Mouse (Mus musculus): Measurements from ENCODE around the gene Acot12. TPM values are rescaled to one million over a fixed set of nuclear protein-coding genes. Genes with fewer than 3 reads are reported as not detected.

The Acot12 gene
- polyA plus RNA-seq, 1 experiment from 2014 or later = not detected

DNA sequence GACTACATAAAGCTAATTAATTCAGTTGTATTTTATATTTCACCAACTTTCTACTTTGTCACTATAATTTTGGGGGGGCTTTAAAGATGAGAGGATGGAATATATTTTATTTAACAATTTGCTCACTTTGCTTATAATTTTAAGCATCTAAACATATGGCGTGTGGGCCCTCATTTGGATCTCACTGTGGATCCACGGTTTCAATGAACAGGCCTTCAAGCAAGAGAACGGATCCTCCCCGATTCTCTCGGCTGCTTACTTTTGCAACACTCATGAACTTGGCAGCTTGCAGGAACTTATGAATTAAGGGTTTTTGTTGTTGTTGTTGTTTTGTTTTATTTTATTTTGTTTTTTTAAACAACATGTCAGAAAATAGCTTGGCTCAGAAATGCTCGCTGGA lies 21.8 kb upstream of the Acot12 start:
- Histone ChIP-seq H3K27me3 (replicated peaks; ENCODE audit: insufficient read depth, low read length) (no peaks in the 10 kb centered on the region), H3K36me3 (ENCODE audit: insufficient read depth, low read length) (no peaks in the 10 kb centered on the region), H3K9ac (replicated peaks; ENCODE audit: low read depth) (no peak overlapping the region), H3K9me3 (ENCODE audit: low read length) (no peaks in the 10 kb centered on the region), H3K4me2 (replicated peaks; ENCODE audit: low read depth, low read length) (no peak overlapping the region), H3K4me1 (ENCODE audit: insufficient read depth, low read depth, low read length) (no peaks in the 10 kb centered on the region), H3K4me3 (ENCODE audit: low read depth, low read length) (no peak overlapping the region), H3K27ac (ENCODE audit: low read length) (no peak overlapping the region)
- ATAC-seq (no peak), DNase-seq (ENCODE audit: low spot score) (no peak)
- no peak for TF ChIP-seq EP300 (IDR thresholded peaks at IDR 0.05)
- TF ChIP-seq CTCF (IDR thresholded peaks at IDR 0.05) = no peak
- WGBS = 89% methylated on average over 6 of the region's 6 CpGs

DNA sequence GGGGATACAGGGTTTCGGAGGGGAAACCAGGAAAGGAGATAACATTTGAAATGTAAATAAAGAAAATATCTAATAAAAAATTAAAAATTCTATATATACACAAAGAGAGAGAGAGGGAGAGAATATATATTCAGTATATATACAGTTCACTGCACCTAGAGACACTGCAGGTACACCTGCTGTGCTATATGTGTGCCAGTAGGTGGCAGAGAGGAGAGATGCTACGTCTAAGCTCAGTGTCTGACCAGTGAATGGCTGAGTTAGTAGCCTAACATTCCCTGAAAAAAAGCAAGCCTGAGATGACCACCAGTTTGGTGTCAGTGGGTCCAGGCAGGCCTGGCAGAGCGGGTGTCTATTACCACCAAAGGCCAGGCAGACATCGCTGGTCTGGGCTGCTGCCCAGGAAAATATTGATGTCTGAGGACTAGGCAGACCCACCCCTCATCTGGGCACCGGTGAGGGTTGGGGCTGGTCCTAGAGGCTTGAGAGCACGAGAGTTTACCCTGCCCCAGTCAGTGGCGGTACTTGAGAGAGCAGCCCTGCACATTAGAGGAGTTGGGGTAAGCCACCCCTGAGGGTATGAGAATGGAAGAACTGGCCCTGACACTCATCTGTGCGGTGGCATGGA lies 18.1 kb upstream of the Acot12 start:
- DNase-seq (ENCODE audit: low spot score) = no peak
- ATAC-seq = no peak; the same call in 1 of the 2 replicates

DNA sequence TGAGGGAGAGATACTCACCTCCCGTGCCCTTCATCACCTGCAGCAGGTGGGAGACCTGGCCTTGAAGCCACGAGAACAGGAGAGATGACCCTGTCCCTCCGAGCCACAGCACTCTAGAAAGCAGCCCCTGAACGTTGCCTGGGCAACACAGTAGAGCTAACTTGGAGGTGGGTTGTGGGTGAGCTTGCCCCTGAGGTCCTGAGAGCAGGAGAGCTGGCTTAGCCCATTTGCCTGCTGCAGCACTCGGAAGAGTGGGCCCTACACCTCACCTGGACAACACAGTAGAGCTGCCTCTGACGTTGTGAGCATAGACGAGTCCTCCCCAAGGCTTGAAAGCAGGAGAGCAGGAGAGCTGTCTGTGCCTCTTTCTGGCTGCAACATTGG lies 17.6 kb upstream of the Acot12 start:
- TF ChIP-seq EP300 (IDR thresholded peaks at IDR 0.05) (no peak), CTCF (IDR thresholded peaks at IDR 0.05) (no peak)
- DNase-seq (ENCODE audit: low spot score) = no peak
- no peak overlapping the region for H3K27ac ChIP-seq (ENCODE audit: low read length)
- H3K4me2 ChIP-seq (replicated peaks; ENCODE audit: low read depth, low read length) = no peak overlapping the region
- H3K9me3 ChIP-seq (ENCODE audit: low read length) = no peaks in the 10 kb centered on the region
- H3K9ac ChIP-seq (replicated peaks; ENCODE audit: low read depth) = no peak overlapping the region
- no peaks in the 10 kb centered on the region for H3K4me1 ChIP-seq (ENCODE audit: insufficient read depth, low read depth, low read length)
- WGBS = 68% methylated on average over 7 of the region's 7 CpGs
- H3K36me3 ChIP-seq (ENCODE audit: insufficient read depth, low read length) = no peaks in the 10 kb centered on the region
- no peak for ATAC-seq
- no peak overlapping the region for H3K4me3 ChIP-seq (ENCODE audit: low read depth, low read length)
- no peaks in the 10 kb centered on the region for H3K27me3 ChIP-seq (replicated peaks; ENCODE audit: insufficient read depth, low read length)

More for the DNA sequence above, 18.1 kb upstream of the Acot12 start:
- Histone ChIP-seq H3K9ac (replicated peaks; ENCODE audit: low read depth) (no peak overlapping the region), H3K4me2 (replicated peaks; ENCODE audit: low read depth, low read length) (no peak overlapping the region), H3K27ac (ENCODE audit: low read length) (no peak overlapping the region), H3K4me1 (ENCODE audit: insufficient read depth, low read depth, low read length) (no peaks in the 10 kb centered on the region), H3K4me3 (ENCODE audit: low read depth, low read length) (no peak overlapping the region), H3K9me3 (ENCODE audit: low read length) (no peaks in the 10 kb centered on the region), H3K36me3 (ENCODE audit: insufficient read depth, low read length) (no peaks in the 10 kb centered on the region), H3K27me3 (replicated peaks; ENCODE audit: insufficient read depth, low read length) (no peaks in the 10 kb centered on the region)
- TF ChIP-seq EP300 (IDR thresholded peaks at IDR 0.05) = no peak
- peak; percentile 53 for TF ChIP-seq CTCF (IDR thresholded peaks at IDR 0.05)
- WGBS = 54% methylated on average over 8 of the region's 8 CpGs

DNA sequence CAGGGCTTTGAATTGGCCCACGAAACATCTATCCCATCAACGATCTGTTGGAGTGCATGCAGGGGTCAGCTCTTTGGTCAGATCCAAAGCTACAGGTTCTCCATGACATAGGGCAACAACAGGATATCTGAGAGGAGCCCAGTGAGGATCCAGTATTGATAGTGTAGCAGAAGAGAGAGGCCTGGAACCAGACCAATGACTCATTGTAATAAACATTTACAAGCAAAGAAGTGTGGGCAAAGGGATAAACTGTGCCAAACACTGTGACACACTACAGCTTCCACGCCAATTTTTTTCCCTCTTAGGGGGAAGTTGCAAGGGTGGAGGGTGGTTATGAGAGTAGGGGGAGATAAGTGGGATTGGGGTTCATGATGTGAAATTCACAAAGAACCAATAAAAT lies 17.1 kb upstream of the Acot12 start:
- Histone ChIP-seq H3K9me3 (ENCODE audit: low read length) (no peaks in the 10 kb centered on the region), H3K9ac (replicated peaks; ENCODE audit: low read depth) (no peak overlapping the region), H3K4me3 (ENCODE audit: low read depth, low read length) (no peak overlapping the region), H3K27ac (ENCODE audit: low read length) (no peak overlapping the region), H3K4me1 (ENCODE audit: insufficient read depth, low read depth, low read length) (no peaks in the 10 kb centered on the region), H3K36me3 (ENCODE audit: insufficient read depth, low read length) (no peaks in the 10 kb centered on the region), H3K4me2 (replicated peaks; ENCODE audit: low read depth, low read length) (no peak overlapping the region), H3K27me3 (replicated peaks; ENCODE audit: insufficient read depth, low read length) (no peaks in the 10 kb centered on the region)
- 71% methylated on average over 3 of the region's 3 CpGs for WGBS
- TF ChIP-seq CTCF (IDR thresholded peaks at IDR 0.05) = no peak
- TF ChIP-seq EP300 (IDR thresholded peaks at IDR 0.05) = no peak
- peak; percentile 13 for DNase-seq (ENCODE audit: low spot score)
- ATAC-seq = no peak

DNA sequence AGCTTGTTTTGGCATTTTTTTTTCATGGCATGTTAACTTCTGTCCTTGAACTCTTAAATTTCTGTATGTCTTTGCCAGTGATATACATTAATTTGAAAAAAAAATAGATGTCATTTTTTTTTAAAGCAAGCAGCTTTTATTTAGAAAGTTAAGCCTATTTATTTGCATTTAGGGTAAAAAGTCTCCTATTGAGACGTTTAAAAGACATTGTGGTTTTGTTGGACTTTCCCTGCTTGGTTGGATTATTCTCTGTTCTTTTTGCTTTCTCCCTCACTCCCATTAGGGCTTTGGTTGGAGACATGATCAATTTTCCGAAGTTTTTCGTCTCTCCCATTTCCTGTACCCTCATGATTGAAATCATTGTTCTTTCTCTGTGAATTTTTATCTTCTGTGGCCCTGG lies 16.2 kb upstream of the Acot12 start:
- no peak overlapping the region for H3K4me2 ChIP-seq (replicated peaks; ENCODE audit: low read depth, low read length)
- no peak overlapping the region for H3K27ac ChIP-seq (ENCODE audit: low read length)
- H3K9ac ChIP-seq (replicated peaks; ENCODE audit: low read depth) = no peak overlapping the region
- no peaks in the 10 kb centered on the region for H3K27me3 ChIP-seq (replicated peaks; ENCODE audit: insufficient read depth, low read length)
- H3K9me3 ChIP-seq (ENCODE audit: low read length) = no peaks in the 10 kb centered on the region
- WGBS = 63% methylated on average over 3 of the region's 3 CpGs
- TF ChIP-seq CTCF (IDR thresholded peaks at IDR 0.05) = no peak
- TF ChIP-seq EP300 (IDR thresholded peaks at IDR 0.05) = no peak
- no peaks in the 10 kb centered on the region for H3K36me3 ChIP-seq (ENCODE audit: insufficient read depth, low read length)
- H3K4me1 ChIP-seq (ENCODE audit: insufficient read depth, low read depth, low read length) = no peaks in the 10 kb centered on the region
- no peak overlapping the region for H3K4me3 ChIP-seq (ENCODE audit: low read depth, low read length)
- ATAC-seq (no peak), DNase-seq (ENCODE audit: low spot score) (no peak)

DNA sequence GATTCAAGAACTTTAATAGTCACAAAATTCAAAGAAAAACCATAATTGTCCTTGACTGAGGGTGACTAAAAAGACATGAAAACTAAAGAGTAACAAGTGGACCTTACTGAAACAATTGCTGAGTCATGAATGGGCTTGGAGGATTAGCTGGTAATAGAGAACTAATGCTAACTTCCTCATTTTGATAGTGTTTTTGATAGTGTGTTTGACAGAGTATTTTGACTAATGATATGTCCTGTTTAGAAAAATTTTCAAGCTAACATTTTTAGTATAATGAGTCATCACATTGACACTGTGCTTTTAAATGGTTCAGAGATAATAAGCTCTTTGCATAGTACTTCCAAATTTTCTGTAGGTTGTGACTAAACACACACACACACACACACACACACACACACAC lies 13.4 kb upstream of the Acot12 start:
- Histone ChIP-seq H3K9me3 (ENCODE audit: low read length) (no peaks in the 10 kb centered on the region), H3K4me2 (replicated peaks; ENCODE audit: low read depth, low read length) (no peak overlapping the region), H3K36me3 (ENCODE audit: insufficient read depth, low read length) (no peaks in the 10 kb centered on the region), H3K4me1 (ENCODE audit: insufficient read depth, low read depth, low read length) (no peaks in the 10 kb centered on the region), H3K27me3 (replicated peaks; ENCODE audit: insufficient read depth, low read length) (no peaks in the 10 kb centered on the region), H3K4me3 (ENCODE audit: low read depth, low read length) (no peak overlapping the region), H3K9ac (replicated peaks; ENCODE audit: low read depth) (no peak overlapping the region), H3K27ac (ENCODE audit: low read length) (no peak overlapping the region)
- DNase-seq (ENCODE audit: low spot score) = no peak
- TF ChIP-seq CTCF (IDR thresholded peaks at IDR 0.05) (no peak), EP300 (IDR thresholded peaks at IDR 0.05) (no peak)
- no peak for ATAC-seq

DNA sequence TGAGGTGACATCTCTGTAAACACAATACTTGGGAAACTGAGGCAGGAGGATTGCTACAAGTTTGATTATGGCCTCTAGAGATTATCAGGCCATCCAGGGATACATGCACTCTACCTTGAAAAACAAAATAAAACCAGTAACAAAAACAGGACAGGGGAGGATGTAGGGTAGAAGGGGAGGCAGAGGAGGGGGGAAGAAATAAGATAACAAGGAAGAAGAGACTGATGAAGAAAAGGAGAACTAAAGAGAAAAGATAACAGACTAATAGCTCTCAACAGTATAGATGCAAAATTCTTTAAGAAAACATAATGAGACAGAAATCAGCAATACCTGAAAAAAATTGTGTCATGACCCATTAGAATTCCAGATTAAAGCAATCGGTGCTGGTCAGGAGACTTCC lies 4.1 kb upstream of the Acot12 start:
- Histone ChIP-seq H3K27me3 (replicated peaks; ENCODE audit: insufficient read depth, low read length) (no peaks in the 10 kb centered on the region), H3K4me3 (ENCODE audit: low read depth, low read length) (no peak overlapping the region), H3K36me3 (ENCODE audit: insufficient read depth, low read length) (no peaks in the 10 kb centered on the region), H3K9ac (replicated peaks; ENCODE audit: low read depth) (no peak overlapping the region), H3K4me2 (replicated peaks; ENCODE audit: low read depth, low read length) (no peak overlapping the region), H3K27ac (ENCODE audit: low read length) (no peak overlapping the region), H3K4me1 (ENCODE audit: insufficient read depth, low read depth, low read length) (no peaks in the 10 kb centered on the region), H3K9me3 (ENCODE audit: low read length) (no peaks in the 10 kb centered on the region)
- no peak for ATAC-seq
- WGBS = 94% methylated on average over 1 of the region's 1 CpGs
- TF ChIP-seq CTCF (IDR thresholded peaks at IDR 0.05) (no peak), EP300 (IDR thresholded peaks at IDR 0.05) (no peak)
- DNase-seq (ENCODE audit: low spot score) = no peak
